Mouse (Mus musculus): ENCODE results near the gene Slc9a9.
"Not testable (repeated sequence)": the region's sequence is repeated elsewhere in the genome, so short reads cannot be mapped to it uniquely, and the experiment has no call there.

Slc9a9 gene

DNA sequence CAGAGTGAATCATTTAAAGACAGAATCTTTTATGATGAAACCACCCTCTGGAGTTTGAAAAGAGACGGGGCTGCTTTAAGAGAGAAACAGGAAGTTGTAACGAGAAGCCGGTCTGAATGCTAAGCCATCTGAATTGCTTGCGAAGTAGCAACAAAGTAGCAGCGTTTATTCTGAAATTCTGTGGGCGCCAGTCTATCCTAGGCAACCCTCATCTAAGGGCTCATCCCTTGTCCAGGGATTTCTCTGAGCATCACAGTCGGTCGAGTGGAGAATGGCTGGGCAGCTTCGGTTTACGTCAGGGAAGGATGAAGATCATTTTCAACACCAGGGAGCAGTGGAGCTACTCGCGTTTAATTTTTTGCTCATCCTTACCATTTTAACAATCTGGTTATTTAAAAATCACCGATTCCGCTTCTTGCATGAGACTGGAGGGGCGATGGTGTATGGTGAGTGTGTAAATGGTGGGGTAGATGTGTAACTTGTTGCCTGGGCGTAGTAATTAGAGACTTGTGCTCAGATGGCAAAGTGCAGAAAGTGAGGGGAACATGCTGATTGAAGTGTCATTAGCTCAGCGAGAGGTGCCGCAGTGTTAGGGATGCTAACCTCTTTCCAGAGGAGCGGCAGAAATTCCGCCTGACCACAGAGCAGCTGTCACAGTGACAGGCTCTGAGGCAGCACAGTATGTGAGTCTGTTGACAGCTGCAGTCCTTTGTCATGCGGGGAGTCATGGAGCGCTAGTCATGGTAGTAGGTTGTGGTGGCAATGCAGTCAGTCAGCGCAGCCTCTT, at the start of gene Slc9a9:
Slc9a9 (plus strand) TSS at position 119 of the 787 bp plus-strand sequence.
- no peak for DNase-seq (ENCODE audit: low read depth, low spot score)

DNA sequence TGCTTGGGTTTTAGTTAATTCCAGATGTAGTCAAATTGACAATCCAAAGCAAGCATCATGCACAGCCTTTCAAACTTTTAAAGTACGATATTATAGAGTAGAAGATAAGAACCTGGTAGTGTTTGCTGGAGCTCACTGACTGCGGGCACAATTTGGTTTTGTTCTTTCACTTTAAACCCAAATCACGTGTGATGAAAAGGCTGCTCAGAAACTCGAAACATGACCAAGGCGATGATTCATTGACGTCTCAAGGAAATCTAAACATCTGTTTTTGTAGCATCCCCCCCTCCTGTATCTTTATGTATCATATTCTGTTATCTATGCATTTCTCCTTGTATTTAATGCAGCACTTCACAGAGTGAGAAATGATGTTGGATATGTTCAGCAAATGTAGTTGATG, 49.4 kb upstream of the Slc9a9 start:
- DNase-seq (ENCODE audit: low read depth, low spot score) = no peak

DNA sequence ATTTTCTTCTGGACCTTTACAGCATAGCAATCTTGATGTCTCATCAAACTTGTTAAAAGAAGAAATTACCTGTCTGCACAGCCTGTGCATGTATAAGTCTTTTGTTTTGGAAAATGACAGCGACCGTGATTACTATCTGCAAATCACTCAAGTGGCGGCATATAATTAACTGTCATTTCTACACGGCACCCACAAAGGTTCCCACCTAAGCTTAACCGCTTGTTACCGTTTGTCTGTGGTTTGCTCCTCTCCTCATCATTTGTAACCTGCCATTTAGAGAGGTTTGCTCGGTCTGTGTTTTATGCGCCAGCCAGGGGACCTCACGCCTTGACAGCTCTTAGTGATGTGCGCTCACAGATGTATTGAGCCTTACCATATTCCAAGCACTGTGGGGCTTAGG, 48.9 kb upstream of the Slc9a9 start:
- DNase-seq (ENCODE audit: low read depth, low spot score) = no peak

DNA sequence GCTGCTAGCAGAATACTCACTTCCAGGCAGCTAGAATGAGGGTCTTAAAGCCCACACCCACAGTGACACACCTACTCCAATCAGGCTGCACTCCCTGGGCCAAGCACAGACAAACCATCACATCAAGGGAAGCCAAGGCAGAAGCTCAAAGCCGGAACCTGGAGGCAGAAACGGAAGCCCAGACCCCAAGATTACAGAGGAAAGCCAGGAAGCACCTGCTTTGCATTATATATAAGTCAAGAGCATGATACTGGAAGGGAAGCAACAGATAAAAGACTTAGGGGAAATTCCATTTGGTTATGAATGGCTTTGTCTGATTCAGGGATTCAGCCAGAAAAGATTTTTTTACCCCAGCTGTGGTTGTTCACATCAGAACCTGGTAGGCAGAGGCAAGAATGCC, 47.8 kb upstream of the Slc9a9 start:
- DNase-seq (ENCODE audit: low read depth, low spot score) = no peak

DNA sequence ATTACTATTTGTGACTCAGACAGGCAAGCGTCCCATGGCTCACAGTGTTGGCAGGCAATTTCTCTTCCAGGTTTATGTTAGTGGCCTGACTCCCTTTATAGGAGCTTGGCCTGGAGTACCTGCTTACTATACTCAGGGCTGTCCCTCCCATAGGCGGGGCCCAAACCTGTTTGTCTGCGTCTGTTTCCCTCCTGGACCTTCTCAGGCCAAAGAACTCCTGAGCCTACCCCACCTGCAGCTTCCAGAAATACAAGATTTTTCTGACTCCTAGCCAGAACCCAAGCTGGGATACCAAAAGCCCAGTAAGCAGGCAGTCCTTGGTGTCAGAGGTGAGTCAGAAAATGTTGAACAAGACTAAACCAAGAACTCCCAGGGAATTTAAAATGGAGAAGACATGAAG, 43.0 kb upstream of the Slc9a9 start:
- no peak for DNase-seq (ENCODE audit: low read depth, low spot score)

DNA sequence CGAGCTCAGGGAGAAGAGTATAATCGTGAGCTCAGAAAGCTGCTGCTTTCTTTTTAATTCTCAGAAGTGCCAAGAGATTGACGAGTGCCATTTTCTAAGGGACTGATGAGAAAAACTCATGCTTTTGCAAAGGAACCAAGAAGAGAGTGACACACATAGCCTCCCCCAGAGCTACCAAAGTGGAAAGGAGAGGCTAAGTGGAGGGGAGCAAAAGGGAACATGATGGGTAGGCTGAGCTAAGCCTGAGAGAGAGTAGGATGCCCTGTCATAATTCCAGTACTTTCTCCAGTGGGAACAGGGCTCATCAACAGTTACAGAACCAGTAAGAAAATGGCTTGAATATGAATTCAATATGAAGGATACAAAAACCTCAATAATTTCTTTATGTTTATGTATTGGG, 40.8 kb upstream of the Slc9a9 start:
- DNase-seq (ENCODE audit: low read depth, low spot score) = no peak

DNA sequence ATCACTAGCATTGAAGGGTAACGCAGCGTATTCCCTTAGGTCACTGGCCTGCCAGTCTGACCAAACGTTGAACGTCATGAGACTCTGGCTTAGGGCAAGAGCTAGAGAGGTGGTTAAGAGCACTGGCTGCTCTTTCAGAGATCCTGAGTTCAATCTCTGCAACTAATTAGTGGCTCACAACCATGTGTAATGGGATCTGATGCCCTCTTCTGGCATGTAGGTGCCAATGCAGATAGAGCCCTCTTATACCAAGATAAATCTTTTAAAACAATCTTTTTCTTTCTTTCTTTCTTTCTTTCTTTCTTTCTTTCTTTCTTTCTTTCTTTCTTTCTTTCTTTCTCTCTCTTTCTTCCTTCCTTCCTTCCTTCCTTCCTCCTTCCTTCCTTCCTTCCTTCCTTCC, 35.4 kb upstream of the Slc9a9 start:
- not testable (repeated sequence) for DNase-seq (ENCODE audit: low read depth, low spot score)

DNA sequence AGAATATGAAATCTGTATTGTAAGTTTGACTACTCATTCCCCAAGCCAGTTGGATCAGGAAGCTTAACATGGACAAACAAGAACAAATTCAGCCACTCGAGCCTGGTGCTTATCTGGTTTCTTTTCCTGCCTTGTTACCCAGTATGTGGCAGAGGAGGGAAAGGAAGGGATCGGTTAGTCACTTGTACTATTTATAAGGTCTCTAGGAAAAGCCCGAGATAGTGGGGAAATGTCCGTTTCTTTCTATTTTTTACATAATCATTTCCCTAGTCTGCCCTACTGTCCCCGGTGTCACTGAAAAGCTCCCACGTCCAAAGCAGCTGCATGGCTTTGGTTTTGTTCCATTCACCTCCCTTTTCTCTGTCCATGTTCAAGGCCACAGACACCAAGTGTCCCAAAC, 24.1 kb upstream of the Slc9a9 start:
- DNase-seq (ENCODE audit: low read depth, low spot score) = no peak

DNA sequence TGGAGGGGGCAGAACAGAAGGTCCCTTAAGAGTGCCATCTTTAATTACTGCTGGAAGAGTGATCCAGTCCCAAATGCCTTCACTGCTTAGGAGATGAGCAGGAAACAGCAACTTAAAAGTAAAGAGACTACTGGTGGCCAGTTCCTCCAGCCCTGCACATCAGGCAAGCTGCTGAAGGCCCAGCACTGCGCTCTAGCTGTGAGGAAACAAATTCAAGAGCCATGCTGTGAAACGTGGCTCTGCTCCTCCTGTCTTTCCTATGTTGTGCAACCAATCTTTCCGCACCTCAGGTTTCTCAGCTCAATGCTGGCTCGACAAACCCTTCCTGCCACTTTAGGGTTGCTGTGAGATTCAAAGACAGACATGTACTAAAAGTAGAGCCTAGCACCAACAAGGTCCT, 22.3 kb upstream of the Slc9a9 start:
- no peak for DNase-seq (ENCODE audit: low read depth, low spot score)

DNA sequence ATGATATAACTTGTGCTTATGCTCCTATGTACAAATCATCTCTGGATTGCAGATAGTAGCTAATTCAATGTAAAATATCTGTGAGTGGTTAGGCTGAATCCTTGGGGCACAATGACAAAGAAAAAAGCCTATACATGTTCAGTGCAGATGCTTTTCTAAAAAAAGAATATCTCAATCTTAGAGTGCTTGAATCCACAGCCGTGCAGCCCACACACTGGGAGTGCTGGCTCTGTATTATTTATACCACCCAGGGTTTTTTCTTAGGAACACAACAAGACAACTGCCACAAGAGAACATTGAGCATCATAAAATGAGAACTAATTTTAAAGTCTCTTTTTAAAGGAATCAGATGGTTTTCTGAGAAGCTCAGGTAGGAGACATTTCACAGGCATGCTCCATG, 19.7 kb upstream of the Slc9a9 start:
- no peak for DNase-seq (ENCODE audit: low read depth, low spot score)

DNA sequence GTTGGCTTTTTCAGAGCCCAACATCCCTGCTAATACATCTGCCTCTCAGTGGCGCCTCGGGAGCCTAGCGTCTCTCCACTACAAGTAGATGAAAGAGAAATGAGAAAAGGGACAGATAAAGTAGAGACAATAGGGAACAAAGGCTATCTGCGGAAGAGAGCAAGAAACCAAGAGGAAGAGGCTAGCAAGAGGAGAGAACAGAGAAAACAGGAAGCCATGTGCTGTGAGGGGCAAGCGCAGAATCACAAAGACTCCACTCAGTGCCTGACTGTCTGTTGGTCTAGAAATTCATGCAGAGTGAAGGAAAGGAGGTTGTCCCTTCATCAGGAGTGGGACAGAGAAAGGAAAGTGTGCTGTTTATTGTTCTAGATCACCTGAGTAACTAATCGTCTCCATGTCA, 16.5 kb upstream of the Slc9a9 start:
- no peak for DNase-seq (ENCODE audit: low read depth, low spot score)

DNA sequence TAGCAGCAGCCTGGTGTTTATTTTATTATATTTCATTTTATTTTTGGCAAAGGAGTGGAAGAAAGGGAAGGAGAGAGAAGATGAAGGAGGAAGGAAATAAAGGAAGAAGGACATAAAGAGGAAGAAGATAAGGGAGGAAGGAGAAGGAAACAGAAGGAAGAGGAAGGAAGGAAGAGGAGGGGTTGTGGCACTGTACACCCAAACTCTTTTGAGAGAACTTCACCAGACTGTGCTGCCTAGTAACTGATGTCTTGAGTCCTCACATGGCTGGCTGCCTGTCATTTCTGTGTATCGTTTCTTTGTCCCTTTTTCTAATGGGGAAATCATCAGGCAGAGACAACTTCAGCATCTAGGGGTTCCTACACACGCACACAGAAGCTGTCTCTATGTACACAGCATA, 15.9 kb upstream of the Slc9a9 start:
- DNase-seq (ENCODE audit: low read depth, low spot score) = no peak

DNA sequence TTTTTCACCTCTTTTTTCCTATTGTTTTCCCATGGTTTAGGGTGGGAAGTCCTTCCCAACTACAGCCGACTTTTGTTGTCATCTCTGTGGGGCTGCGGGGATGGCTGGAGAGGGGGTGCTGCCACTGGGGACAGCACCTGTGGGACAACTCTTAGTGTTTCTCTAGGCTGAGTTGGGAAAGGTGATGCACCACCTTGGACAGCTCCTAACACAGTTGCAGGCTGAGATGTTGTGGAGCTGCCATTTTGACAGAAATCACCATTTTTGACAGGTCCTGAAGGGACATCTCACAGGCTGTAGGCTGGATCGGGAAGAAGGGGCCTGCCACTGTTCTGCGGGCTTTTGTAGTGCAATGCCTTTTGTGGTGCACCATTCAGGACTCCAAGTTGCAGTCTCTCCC, 13.4 kb upstream of the Slc9a9 start:
- no peak for DNase-seq (ENCODE audit: low read depth, low spot score)

DNA sequence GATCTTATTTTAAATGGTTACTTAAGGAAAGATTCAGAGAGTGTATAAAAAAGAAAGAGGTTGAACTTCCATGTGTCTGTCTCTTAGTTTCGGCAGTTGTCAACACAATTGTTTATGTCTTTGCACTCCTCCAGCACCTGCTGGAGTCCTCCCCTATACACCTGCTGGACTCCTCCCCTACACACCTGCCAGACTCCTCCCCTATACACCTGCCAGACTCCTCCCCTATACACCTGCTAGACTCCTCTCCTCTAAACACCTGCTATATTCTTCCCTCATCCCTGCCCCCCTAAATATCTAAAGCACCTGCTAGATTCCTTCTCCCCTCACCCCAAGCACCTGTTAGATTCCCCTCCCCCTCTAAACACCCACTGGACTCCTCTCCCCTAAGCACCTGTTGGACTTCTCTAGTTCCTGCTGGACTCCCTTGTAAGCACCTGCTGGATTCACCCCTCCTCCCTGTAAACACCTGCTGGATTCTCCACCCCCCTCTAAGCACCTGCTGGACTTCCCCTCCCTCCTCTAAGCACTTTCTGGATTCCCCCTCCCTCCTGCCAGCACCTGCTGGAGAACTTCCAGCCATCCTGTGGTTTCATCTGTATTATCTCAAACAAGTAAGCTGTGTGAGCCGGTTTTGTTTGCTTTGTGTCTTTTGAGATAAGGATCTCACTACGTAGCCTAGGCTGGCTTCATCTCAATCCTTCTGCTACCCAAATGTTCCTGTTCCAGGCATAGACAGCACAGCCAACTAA, 10.1 kb upstream of the Slc9a9 start:
- DNase-seq (ENCODE audit: low read depth, low spot score) = no peak

DNA sequence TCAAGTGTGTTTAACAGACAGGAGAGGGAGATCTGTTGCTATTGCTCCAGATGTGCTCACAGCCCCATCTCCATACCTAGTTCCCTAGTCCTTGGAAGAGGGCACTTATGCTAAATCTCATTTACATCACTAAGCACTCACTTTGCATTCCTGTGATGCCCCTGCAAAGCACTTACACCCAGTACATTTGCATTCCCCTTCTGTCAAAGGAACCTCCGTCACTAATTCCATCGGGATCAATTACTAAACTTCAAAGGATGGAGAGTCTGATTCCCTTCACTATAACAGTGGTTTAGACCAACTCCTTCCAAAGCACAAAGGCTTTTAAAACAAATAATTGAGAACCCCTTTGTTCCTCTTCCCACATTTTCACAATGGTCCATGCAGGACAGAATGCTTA, 7.9 kb upstream of the Slc9a9 start:
- peak; percentile 81 for DNase-seq (ENCODE audit: low read depth, low spot score)

DNA sequence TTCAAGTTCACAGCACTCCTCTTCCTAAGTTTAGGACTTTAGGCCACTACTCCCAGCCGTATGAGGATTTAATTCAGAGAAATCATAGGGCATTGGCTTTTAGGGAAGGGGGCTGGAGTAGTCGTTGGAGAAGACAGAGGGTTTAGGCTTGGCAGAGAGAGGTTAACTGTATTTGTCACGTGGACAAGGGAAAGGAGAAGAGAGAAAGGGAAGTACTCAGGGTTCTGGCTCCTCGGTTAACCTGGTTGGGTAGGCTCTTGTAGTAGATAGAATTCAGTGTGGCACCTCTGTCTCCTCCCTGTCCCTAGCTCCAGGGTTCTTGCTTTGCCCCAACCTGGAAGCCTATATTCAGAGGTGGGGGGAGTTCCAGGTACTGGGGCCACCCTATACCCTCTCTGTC, 4.5 kb upstream of the Slc9a9 start:
- no peak for DNase-seq (ENCODE audit: low read depth, low spot score)

DNA sequence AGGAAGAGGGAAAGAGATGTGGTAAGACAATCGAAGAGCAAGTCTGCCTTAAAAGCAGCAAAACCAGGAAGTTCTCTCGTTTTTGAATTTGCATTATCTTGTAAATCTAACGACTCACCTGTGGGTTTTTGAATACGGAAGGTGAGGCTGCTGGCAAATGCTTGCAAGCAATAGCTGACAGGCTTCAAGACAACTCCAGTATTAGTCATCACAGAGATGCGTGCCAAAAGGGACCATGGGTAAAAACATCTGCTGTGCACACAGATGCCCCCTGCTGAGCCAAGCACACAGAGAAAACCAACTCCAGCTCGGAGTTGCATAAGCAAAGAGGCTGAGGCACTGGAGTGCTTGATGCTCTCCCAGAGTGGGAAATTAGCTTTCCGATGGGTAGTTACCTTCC, 1.1 kb upstream of the Slc9a9 start:
- no peak for DNase-seq (ENCODE audit: low read depth, low spot score)

DNA sequence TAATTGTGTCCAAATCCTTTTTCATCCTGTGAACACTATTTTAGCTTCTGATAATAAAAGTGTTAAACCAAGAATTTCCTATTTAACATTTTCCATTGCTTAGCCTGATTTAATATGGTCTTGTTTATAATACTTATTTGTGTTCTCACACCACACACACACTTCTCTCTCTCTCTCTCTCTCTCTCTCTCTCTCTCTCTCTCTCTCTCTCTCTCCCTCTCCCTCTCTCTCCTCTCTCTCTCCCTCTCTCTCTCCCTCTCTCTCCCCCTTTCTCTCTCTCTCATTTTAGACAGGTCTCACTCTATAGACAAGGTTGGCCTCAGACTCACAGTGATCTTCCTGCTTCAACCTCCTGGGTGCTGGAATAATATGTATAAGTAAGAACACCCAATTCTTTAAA, 995 bp downstream of the Slc9a9 start:
- no peak for DNase-seq (ENCODE audit: low read depth, low spot score)

DNA sequence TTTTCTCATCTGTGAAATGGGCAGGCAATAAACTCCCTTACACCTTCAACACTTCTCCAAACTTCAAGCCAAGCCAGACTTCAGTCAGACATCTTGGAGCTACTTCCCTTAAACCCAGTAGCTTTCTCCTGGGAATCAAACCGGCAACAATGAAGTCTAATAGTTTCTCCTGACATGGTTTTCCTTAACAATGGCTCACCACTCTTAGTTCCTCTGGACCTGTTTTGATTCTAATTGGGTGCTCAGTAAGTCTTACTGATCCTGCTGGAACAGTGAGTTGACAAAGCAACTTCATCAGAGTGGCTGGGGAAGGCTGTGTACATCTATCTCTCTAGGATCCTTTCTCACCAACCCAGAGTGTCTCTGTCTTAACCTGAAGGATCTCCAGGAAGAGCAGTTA, 5.0 kb downstream of the Slc9a9 start:
- no peak for DNase-seq (ENCODE audit: low read depth, low spot score)

DNA sequence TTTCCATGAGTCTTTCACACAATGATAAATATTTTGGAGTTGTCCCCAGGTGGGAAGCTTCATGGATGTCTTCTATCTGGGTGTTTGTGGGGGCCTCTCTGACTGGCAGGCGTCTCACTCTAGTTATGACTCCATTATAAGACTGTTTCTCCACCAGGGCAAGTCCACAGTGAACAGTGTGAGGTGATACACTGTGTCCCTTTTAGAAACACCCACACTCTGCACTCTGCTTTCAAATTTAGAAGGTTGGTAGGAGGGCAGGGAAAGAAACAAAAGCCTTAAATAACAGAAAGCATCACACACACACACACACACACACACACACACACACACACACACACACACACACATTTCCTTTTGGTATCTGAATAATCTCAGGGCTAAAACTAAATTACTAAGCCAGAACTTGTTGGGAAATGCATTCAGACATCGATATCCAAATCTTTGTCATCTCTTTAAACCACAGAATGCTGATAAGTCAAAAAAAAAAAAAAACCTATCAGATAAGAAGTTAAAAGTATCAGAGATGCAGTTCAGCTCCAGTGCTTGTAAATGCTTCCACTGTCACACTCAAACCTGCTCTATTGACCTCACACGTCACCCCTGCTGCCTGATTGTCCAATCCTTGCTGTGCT, 8.4 kb downstream of the Slc9a9 start:
- no peak for DNase-seq (ENCODE audit: low read depth, low spot score)

DNA sequence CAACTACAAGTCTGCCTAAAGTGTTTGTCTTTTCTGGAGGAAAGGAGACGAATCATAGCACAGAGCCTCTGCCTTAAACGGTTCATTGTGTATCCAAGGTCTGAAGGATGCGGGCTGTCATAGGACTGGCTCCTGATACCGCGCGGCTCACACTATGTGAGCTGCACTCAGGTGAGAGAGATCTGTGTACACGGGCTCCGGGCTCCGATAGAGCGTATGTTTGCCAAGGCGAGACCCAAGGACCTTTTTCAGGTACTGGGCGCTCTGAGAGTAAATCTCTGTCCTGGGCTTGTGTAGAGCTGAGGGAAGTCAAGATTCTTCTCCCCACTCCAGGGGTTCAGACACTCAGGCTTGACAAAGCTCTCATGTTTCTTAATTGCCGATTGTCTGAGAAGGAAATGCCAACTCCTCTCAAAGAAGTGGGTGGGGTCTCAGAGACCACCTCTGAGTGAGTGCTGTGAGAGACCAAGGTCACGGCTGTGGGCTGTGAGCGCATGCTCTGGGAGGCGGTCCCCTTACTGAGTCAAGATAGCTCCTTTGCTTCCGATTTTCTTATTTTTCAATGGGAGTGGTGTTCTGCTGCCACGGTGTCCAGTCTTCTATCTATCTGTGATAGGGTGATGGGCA, 10.9 kb downstream of the Slc9a9 start:
- no peak for DNase-seq (ENCODE audit: low read depth, low spot score)

DNA sequence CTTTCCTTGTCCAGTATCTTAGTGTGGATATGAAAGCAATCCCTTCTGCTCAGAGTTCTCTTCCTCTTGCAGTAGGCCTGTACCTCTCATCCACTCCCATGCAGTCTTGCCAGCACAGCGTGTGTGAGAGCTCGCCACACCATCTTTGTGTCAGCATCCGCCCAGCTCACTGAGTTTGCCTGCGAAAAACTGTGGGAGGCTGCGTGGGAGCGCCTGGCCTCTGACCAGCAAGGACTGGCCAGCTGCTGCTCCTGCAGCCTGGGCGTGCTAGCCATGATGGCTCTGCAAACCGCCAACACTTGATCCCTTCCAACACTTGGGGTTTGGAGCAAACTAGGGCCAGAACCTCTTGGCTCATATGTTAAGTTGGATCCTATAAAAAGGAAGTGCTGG, 11.4 kb downstream of the Slc9a9 start:
- no peak for DNase-seq (ENCODE audit: low read depth, low spot score)

Data from WW6 (cell line).